Mouse (Mus musculus) intestine, embryonic 15.5 days (tissue): Measurements from ENCODE around the gene Wnt2b. TPM values are rescaled to one million over a fixed set of nuclear protein-coding genes. Genes with fewer than 3 reads are reported as not detected.

Experiments
- ATAC-seq: fragments of 200-750 bp; cut with Nextera tagmentation; 2 replicates; pipeline ENCODE4 v1.8.0; 2017; ENCODE audit warnings: moderate TSS enrichment, moderate library complexity
- H3K27ac ChIP-seq: fragments of 300-500 bp; sonication (generic); 2 replicates; pipeline ENCODE4 v1.5.1; 2015; ENCODE audit warnings: mild to moderate bottlenecking, inconsistent platforms
- H3K27me3 ChIP-seq: fragments of 300-500 bp; sonication (generic); replicated peaks from 2 replicates; pipeline ENCODE4 v1.6.1; 2015; ENCODE audit warnings: inconsistent platforms
- H3K36me3 ChIP-seq: fragments of 300-500 bp; sonication (generic); 2 replicates; pipeline ENCODE4 v1.6.1; 2015; ENCODE audit warnings: inconsistent platforms
- H3K4me1 ChIP-seq: fragments of 300-500 bp; sonication (generic); replicated peaks from 2 replicates; pipeline ENCODE4 v1.6.1; 2015; ENCODE audit warnings: inconsistent platforms
- H3K4me2 ChIP-seq: fragments of 300-500 bp; sonication (generic); replicated peaks from 2 replicates; pipeline ENCODE4 v1.6.1; 2015; ENCODE audit warnings: mild to moderate bottlenecking, inconsistent platforms
- H3K4me3 ChIP-seq: fragments of 300-500 bp; sonication (generic); replicated peaks from 2 replicates; pipeline ENCODE4 v1.5.1; 2015; ENCODE audit warnings: inconsistent platforms
- H3K9ac ChIP-seq: fragments of 300-500 bp; sonication (generic); 2 replicates; pipeline ENCODE4 v1.6.1; 2015; ENCODE audit warnings: inconsistent platforms
- H3K9me3 ChIP-seq: fragments of 300-500 bp; sonication (generic); 2 replicates; pipeline ENCODE4 v1.6.1; 2016; ENCODE audit warnings: inconsistent platforms
- WGBS: fragments of 180-500 bp; shearing (Covaris S2); methylation state at CpG from one replicate; pipeline ENCODE4 v1.1.7; 2015; 5-methylcytosine and 5-hydroxymethylcytosine counted together
- polyA plus RNA-seq: library from polyadenylated mRNA; unstranded; fragments of >200 nt; fragmentation: Nextera tagmentation; extraction: Ambion mirVana; gene quantifications from 2 replicates; pipeline ENCODE4 v1.2.1, GENCODE M21; 2015

Gene Wnt2b
- polyA plus RNA-seq, 1 experiment from 2014 or later, result 1.8 TPM

DNA sequence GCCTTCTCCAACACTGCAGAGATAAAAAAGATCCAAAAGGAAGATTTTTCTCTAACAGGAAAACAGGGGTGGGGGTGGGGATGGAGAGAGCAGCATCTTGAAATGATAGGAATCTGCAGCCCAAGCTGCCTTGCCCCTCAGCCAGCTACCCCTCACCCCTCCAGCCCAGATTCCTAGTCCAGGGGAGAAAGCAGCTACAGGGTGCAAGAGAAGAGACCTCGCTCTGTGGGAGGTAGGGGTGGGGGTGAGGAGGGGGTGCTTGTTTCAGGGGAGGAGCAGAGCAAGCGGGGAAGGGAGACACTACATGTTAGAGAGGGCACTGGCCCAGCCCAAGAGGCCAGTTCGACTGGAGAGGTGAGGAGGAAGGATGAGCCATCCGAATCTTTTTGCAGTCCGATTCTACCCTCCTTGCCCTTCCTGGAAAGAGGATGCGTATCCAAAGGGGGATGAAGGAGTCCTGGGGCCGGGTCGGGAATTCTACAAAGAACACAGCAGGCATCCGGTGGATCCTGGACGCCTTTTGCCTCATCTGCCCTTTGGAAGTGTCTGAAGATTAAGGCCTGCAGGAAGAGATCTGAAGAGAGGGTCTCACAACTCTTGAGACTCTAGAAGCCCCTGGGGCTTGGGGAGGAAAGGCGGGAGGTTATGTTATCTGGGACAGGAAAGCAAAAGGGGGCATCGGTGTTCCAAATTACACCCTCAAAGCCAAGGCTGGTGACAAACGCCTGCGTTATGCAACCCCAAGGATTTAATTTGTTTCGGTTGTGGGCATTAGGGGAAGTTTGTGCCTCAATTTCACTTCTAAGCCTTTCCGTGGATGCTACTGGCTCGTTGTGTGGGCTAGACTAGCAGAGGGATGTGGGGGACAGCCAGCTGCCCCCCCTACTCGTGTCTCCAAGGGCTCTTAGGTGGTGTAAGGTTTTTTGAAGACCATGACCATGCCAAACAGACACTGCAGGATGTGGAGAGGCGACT lies 1.4 kb downstream of the Wnt2b start:
- H3K9me3 ChIP-seq, result no peaks in the 10 kb centered on the region
- H3K4me3 ChIP-seq, result peak overlapping the region; percentile 54
- peaks cover 29% of the 10 kb centered on the region for H3K4me1 ChIP-seq
- peak overlapping the region; percentile 96 for H3K4me2 ChIP-seq
- no peak overlapping the region for H3K27ac ChIP-seq
- 28% methylated on average over 19 of the region's 19 CpGs for WGBS
- H3K9ac ChIP-seq, result peak overlapping the region; percentile 45; the same call in 1 of the 2 replicates
- H3K27me3 ChIP-seq, result peaks cover 33% of the 10 kb centered on the region
- ATAC-seq, result no peak
- H3K36me3 ChIP-seq, result no peaks in the 10 kb centered on the region

DNA sequence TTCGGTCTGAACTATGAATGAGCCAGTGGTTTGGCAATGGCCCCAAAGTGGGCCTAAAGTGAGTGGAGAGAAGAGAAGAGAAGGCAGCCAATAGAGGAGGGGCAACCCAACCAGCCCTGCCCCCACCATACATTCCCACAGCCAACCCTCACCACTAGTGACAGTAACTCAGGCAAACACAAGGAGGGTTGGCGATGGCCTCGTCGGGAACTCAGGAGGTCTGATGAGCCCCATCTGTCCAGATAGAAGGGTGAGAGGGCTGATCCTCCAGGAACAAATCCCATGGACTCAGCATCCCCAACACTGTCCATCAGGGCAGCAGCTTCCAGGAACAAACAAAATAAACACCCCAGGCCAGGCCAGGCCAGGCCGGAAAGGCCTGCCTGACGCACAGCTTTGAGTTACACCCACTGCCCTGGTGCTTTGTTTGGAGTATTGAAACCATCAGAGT lies 5.6 kb downstream of the Wnt2b start:
- Histone ChIP-seq H3K9ac (no peak overlapping the region), H3K4me3 (no peak overlapping the region), H3K27me3 (peaks cover 19% of the 10 kb centered on the region), H3K4me1 (peaks cover 8% of the 10 kb centered on the region), H3K4me2 (no peak overlapping the region), H3K36me3 (peaks cover 9% of the 10 kb centered on the region), H3K27ac (no peak overlapping the region), H3K9me3 (no peaks in the 10 kb centered on the region)
- WGBS, result 58% methylated on average over 6 of the region's 6 CpGs
- ATAC-seq, result peak; percentile 9; the same call in 1 of the 2 replicates

DNA sequence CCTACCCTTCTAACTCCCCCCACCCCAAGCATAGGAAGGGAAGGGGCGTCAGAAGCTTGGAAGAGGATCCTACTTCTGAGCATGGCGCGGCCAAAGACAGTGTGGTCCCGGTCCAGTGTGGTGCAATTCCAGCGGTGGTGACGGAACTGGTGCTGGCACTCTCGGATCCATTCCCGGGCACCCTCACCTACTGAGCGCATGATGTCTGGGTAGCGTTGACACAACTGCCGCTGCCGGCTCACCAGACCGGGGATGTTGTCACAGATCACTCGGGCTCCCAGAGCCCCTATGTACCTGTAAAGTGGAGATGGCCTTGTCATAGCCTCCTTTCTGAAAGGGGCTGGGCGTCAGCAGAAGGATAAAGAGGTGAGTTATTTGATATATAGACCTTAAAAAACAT lies 7.2 kb downstream of the Wnt2b start:
- no peaks in the 10 kb centered on the region for H3K9me3 ChIP-seq
- no peak overlapping the region for H3K9ac ChIP-seq
- peaks cover 2% of the 10 kb centered on the region; the same call in 1 of the 2 replicates for H3K4me1 ChIP-seq
- H3K27me3 ChIP-seq, result peaks cover 3% of the 10 kb centered on the region; the same call in 1 of the 2 replicates
- ATAC-seq, result no peak
- peaks cover 13% of the 10 kb centered on the region for H3K36me3 ChIP-seq
- H3K4me3 ChIP-seq, result no peak overlapping the region
- H3K27ac ChIP-seq, result no peak overlapping the region
- 93% methylated on average over 15 of the region's 15 CpGs for whole genome bisulfite sequencing
- H3K4me2 ChIP-seq, result no peak overlapping the region

DNA sequence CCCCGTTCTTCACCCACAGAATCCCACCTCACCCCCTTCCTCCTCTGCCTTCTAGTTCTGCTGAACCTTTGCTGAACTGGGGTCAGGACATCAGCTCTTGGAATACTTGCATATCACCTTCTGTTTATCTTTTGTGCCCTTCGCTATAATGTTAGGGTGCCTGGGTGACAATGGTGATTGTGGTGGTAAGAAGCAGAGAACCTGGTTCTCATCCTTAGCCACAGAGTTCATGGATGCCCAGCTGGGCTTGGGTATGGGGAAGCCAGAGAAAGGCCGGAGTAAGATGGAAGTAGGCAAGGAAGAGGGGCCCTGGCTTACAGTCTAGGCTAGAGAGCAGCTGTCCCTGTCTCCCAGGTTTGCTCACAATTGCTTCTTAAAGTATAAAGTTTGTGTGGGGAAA lies 7.6 kb downstream of the Wnt2b start:
- no peak overlapping the region for H3K9ac ChIP-seq
- H3K9me3 ChIP-seq, result no peaks in the 10 kb centered on the region
- 87% methylated on average over 3 of the region's 3 CpGs for WGBS
- H3K27ac ChIP-seq, result no peak overlapping the region
- ATAC-seq, result no peak
- peaks cover 2% of the 10 kb centered on the region; the same call in 1 of the 2 replicates for H3K4me1 ChIP-seq
- no peak overlapping the region for H3K4me2 ChIP-seq
- H3K36me3 ChIP-seq, result peaks cover 13% of the 10 kb centered on the region
- no peak overlapping the region for H3K4me3 ChIP-seq
- peaks cover 3% of the 10 kb centered on the region; the same call in 1 of the 2 replicates for H3K27me3 ChIP-seq

DNA sequence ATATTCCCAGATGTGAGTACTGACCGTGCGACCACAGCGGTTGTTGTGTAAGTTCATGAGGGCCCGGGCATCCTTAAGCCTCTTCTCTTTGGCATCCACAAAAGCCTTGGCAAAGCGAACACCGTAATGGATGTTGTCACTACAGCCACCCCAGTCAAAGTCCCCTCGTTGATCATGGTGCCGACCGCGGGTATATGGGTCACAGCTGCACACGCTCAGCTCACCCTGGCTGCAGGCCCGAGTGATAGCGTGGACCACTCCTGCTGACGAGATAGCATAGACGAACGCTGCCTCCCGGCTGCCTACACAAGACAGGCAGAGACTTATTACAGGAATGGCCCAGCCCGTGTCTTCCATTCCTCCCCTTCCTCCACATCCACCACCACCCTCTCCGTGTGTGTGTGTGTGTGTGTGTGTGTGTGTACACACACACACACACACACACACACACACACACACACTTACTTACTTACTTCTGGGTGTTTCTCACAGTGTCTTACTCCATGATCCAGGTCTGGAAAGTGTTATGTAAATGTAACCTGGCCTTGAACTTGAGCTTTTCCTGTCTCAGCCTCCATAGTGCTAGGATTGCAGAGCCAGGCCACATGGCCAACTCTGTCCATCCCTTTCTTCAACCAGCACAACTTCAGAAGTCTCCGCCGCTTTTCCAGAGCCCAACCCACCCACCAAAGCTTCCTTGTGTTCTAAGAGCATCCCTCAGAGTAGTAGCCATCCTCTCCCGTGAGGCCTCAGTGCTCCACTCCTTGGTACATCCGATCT lies 8.6 kb downstream of the Wnt2b start:
- 89% methylated on average over 22 of the region's 23 CpGs for WGBS
- peaks cover 2% of the 10 kb centered on the region; the same call in 1 of the 2 replicates for H3K4me1 ChIP-seq
- no peak overlapping the region for H3K27ac ChIP-seq
- no peak overlapping the region for H3K4me2 ChIP-seq
- H3K27me3 ChIP-seq, result no peaks in the 10 kb centered on the region
- H3K9me3 ChIP-seq, result no peaks in the 10 kb centered on the region
- H3K9ac ChIP-seq, result no peak overlapping the region
- no peak for ATAC-seq
- H3K4me3 ChIP-seq, result no peak overlapping the region
- peaks cover 13% of the 10 kb centered on the region for H3K36me3 ChIP-seq

DNA sequence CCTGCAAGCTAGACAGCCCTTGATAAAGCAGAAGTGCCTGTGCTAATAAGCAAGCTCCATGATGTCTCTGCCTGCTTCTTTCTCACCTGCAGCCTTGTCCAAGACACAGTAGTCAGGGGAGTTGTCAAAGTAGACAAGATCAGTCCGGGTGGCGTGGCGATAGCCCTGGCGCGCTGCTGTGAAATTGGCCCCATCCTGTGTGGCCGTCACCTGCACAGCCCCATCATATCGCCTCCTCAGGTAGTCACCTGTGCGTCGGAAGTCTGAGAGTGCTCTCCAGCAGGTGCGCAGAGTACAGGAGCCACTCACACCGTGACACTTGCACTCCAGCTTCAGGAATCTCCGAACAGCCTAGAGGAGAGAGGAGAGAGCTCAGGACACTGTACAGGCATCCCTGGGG lies 10.8 kb downstream of the Wnt2b start:
- Histone ChIP-seq H3K4me2 (no peak overlapping the region), H3K4me3 (no peak overlapping the region), H3K27me3 (no peaks in the 10 kb centered on the region), H3K9me3 (no peaks in the 10 kb centered on the region), H3K4me1 (no peaks in the 10 kb centered on the region; the same call in 1 of the 2 replicates), H3K9ac (no peak overlapping the region), H3K27ac (no peak overlapping the region), H3K36me3 (peaks cover 21% of the 10 kb centered on the region)
- ATAC-seq, result no peak
- WGBS, result 94% methylated on average over 12 of the region's 12 CpGs

DNA sequence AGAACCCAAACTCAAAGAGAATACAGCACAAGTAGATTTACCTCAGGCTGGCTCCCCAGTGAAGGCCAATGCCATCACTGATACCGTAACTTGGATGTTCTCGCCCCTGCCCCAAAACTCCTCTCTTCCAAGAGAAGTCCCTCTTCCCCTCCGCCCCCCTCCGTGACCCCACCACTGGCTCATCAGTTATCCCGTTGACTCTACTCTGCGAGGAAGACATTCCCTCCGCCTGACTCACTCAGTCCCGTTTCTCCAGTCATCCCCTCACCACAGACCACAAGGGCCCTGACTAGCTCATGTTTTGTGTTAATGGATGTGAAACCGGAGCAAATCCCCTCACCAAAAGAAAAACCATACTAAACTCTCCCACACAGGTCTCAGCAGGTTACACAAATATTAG lies 16.8 kb downstream of the Wnt2b start:
- peak; percentile 49; the same call in 1 of the 2 replicates for ATAC-seq
- peaks cover 10% of the 10 kb centered on the region; the same call in 1 of the 2 replicates for H3K4me1 ChIP-seq
- whole genome bisulfite sequencing, result 49% methylated on average over 9 of the region's 9 CpGs
- no peaks in the 10 kb centered on the region for H3K27me3 ChIP-seq
- peaks cover 11% of the 10 kb centered on the region for H3K36me3 ChIP-seq
- no peak overlapping the region for H3K4me3 ChIP-seq
- H3K9ac ChIP-seq, result no peak overlapping the region
- H3K27ac ChIP-seq, result 0 out of 2 replicates have a peak overlapping the region, but pooled peaks have one; percentile 32
- H3K9me3 ChIP-seq, result no peaks in the 10 kb centered on the region
- H3K4me2 ChIP-seq, result no peak overlapping the region

DNA sequence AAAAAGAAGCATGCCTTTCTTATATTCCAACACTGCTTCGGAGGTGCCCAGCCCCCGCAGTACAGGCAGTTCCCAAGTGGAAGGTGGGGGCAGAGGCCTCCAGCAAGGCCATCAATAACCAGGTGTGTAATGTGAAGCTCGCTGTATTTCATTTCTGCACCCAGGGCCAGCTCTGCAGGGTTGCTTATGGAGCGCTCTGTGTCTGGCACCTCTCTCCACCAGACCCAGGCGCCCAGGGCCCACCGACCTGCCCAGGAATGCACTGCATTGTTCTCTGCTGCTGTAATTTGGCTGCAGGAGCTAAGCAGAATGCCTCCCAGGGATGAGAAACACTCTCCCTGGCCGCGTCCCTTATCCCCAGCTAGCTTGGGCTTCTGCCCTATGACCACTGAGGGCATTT lies 18.4 kb downstream of the Wnt2b start:
- Histone ChIP-seq H3K36me3 (peaks cover 11% of the 10 kb centered on the region), H3K4me2 (no peak overlapping the region), H3K27ac (no peak overlapping the region), H3K27me3 (no peaks in the 10 kb centered on the region), H3K9ac (no peak overlapping the region), H3K9me3 (no peaks in the 10 kb centered on the region), H3K4me3 (no peak overlapping the region), H3K4me1 (peaks cover 10% of the 10 kb centered on the region; the same call in 1 of the 2 replicates)
- peak; percentile 31; the same call in 1 of the 2 replicates for ATAC-seq
- 50% methylated on average over 8 of the region's 8 CpGs for WGBS

DNA sequence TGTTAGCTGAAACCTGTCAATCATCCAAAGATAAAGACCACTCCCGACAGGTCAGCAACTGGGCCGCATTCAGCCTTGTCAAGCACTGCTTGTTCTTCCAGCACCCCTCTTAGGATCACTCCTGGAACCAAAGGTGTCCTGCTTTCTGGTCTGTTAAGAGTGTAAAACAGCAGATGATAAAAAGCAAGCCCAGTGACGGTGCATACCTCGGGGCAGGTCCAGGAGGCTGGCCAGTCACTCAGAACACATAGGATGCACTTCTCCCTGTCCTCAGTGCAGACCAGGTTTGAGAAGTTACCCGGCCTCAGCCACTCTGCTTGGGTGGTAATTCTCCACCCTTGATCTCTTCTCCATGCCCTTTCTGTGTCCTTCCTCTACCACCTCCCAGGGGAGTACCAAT lies 19.0 kb downstream of the Wnt2b start:
- 61% methylated on average over 5 of the region's 5 CpGs for WGBS
- ATAC-seq, result no peak

DNA sequence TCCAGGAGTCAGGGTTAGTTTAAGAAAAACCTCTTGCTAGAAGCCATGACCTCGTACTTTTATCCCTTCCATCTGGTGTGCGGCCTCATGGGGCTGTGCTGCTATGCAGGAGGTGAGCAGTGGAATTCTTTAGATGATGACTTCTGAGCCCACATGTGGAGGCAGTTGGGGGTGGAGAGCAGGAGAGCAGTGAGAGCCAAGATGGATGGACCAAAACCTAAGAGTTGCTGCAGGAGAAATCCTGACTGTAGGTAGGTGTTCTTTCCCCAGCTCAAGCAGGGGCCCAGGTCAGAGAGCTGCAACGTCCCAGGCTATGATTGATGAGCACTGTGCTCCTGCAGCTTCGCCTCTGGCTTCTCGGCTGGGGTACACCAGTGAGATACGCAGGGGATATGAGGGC lies 21.0 kb downstream of the Wnt2b start:
- Histone ChIP-seq H3K4me1 (peaks cover 10% of the 10 kb centered on the region; the same call in 1 of the 2 replicates), H3K9ac (no peak overlapping the region), H3K27me3 (no peaks in the 10 kb centered on the region), H3K9me3 (no peaks in the 10 kb centered on the region), H3K4me3 (no peak overlapping the region), H3K4me2 (no peak overlapping the region), H3K36me3 (peaks cover 1% of the 10 kb centered on the region; the same call in 1 of the 2 replicates), H3K27ac (no peak overlapping the region)
- 37% methylated on average over 6 of the region's 6 CpGs for WGBS
- no peak for ATAC-seq

More for the DNA sequence above, 19.0 kb downstream of the Wnt2b start:
- Histone ChIP-seq H3K36me3 (peaks cover 11% of the 10 kb centered on the region), H3K4me3 (no peak overlapping the region), H3K27ac (no peak overlapping the region), H3K4me1 (peaks cover 10% of the 10 kb centered on the region; the same call in 1 of the 2 replicates), H3K9ac (no peak overlapping the region), H3K9me3 (no peaks in the 10 kb centered on the region), H3K4me2 (no peak overlapping the region), H3K27me3 (no peaks in the 10 kb centered on the region)

DNA sequence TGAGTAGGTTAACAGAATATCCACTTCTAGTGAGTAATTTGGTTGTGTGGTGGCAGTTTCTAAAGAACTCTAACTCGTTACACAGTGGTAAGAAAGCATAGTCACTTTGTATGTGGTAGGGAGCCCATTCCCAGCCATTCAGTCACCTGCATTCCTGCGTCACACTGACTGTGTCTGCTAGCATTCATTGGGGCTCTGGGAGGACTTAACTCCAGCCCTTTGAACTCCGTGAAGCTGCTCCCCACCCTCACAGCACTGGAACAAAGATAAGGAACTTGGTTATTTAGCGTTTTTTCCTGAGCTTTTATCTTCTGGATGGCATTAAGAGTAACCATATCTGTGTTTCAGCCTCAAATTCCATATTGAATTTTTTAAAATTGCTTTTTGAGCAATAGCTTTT lies 23.4 kb downstream of the Wnt2b start:
- no peak overlapping the region for H3K9ac ChIP-seq
- H3K4me3 ChIP-seq, result no peak overlapping the region
- 46% methylated on average over 4 of the region's 4 CpGs for WGBS
- no peak overlapping the region for H3K4me2 ChIP-seq
- peak overlapping the region; percentile 42; the same call in 1 of the 2 replicates for H3K27ac ChIP-seq
- peak; percentile 94 for ATAC-seq
- no peaks in the 10 kb centered on the region for H3K9me3 ChIP-seq
- no peaks in the 10 kb centered on the region for H3K27me3 ChIP-seq
- no peaks in the 10 kb centered on the region for H3K36me3 ChIP-seq
- peaks cover 6% of the 10 kb centered on the region; the same call in 1 of the 2 replicates for H3K4me1 ChIP-seq
